Mouse (Mus musculus) fibroblast of lung, adult 2 months (primary cell): ENCODE measurements around the gene Ahsa1.
A peak's percentile ranks its signal among the peaks of the same experiment; 100 is the strongest.
"Not testable (repeated sequence)": the region's sequence is repeated elsewhere in the genome, so short reads cannot be mapped to it uniquely, and the experiment has no call there.

Experiments used
- DNase-seq: peaks from one replicate; pipeline ENCODE4 v3.0.0-alpha.2; 2011; ENCODE audit warnings: low read depth

Ahsa1 gene

GRCm38 (mm10) chr12:87266108-87266826, at the start of gene Ahsa1, which contains the start of gene Vipas39:
Gene Ahsa1 (plus strand): TSS chr12:87266479.
Gene Vipas39 (minus strand): TSS chr12:87266256.
- DNase-seq: peak; percentile 96

GRCm38 (mm10) chr12:87217596-87217995, 48.7 kb upstream of the Ahsa1 start:
- DNase-seq: no peak

DNA sequence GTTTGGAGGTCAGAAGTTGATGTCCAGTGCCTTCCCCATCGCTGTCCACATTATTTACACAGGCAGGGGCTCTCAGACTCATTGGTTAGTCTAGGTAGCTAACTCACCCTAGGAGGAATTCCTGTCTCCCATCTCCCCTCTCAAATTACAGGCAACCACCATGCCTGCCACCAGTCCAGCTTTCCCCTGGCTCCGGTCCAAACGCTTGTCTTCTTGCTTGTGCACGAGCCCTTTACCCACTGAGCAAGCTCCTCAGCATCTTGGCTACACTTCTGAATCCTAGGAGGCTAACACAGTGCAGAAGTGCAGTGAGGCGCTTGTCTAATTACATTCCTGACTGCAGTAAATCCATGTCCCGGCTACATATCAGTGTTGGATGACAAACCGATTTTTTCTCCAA, 46.9 kb upstream of the Ahsa1 start:
- DNase-seq: no peak

DNA sequence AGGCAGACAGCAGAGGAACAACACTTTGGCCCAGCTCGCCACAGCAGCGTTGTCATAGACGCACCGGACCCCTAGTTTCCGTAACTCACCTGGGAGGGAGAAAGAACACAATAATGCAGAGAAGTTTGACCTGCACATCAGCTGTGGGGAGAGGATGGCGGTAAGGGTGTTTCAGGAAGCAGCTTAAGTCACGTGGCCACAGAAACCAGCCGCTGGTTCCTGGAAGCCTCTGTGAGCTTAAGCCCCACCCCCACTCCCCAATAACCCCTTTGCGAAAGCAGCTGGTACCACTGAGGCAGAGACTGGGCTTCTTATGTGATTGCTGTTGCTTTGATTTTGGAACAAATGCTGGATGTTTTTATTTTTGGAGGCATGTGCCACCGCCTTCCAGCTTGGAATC, 41.3 kb upstream of the Ahsa1 start:
- DNase-seq: no peak

DNA sequence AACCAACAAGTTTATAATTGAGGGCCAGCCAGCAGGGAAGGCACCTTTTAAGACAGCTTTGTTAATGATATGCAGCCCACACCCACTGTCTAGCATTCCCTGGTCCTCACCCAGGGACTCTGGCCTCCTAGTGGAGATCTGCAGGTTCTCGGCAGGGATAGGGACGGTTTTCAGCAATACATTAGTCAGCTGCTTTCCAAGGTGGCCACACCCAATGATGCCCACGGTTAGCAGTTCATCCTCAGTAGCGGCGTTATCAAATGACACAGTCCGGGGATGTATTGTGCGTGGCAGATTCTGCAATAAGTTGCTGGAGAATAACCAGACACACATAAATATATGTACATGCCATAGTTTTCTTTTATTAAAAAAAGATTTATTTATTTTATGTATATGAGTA, 39.5 kb upstream of the Ahsa1 start:
- no peak for DNase-seq

- DNase-seq: no peak
Measured at GRCm38 (mm10) chr12:87229633-87230032, 36.6 kb upstream of the Ahsa1 start.

GRCm38 (mm10) chr12:87230379-87230895, 35.8 kb upstream of the Ahsa1 start:
- DNase-seq: no peak

DNA sequence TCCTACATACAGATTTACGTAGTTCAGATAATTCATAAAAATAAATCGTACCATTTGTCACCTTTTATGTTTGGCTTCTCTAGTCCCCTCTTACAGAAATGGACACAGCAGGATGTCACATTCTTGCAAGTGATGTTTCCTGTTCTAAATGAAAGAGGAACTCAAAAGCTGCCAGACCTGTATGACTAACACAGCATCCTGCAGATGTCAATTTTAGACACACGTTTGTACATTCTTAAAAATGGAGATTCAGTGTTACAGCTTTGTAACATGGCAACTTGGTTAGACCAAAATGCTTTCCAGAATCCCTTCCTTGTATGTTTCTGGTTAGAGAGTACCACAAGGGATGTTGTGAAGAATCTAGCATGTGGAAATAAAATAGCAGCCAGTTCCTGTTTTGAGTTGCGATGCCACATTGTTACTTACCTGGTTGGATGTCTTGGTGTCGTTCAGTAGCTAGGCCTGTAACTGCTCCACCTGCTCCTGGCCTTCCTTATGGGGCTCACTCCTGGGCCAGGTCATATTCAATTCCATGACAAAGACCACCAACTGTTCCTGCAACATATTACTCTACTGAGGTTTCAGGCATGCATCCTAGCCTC, 29.3 kb upstream of the Ahsa1 start:
- DNase-seq: no peak

GRCm38 (mm10) chr12:87238632-87239031, 27.6 kb upstream of the Ahsa1 start, which contains the start of gene Noxred1:
Gene Noxred1 (minus strand): TSS chr12:87238732.
- no peak for DNase-seq

GRCm38 (mm10) chr12:87250161-87250560, 16.1 kb upstream of the Ahsa1 start:
- DNase-seq: no peak

DNA sequence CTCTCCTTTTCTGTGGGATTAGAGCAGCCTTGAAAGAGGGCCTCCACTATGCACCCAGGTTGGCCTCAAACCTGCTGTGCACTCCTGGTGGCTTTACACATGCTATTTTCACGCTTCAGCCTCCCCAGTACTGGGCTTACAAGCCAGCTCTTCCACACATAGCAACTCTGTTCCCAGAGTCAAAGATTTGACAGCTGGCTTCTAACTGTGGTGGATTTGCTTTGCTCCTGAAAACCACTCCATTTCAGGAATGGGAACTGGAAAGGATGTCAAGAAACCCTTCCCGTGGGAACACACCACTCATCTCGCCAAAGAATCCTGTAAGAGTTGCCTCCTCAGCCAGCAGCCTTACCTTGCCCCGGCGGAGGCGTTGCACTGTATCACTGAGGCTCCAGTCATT, 12.4 kb upstream of the Ahsa1 start:
- no peak for DNase-seq

DNA sequence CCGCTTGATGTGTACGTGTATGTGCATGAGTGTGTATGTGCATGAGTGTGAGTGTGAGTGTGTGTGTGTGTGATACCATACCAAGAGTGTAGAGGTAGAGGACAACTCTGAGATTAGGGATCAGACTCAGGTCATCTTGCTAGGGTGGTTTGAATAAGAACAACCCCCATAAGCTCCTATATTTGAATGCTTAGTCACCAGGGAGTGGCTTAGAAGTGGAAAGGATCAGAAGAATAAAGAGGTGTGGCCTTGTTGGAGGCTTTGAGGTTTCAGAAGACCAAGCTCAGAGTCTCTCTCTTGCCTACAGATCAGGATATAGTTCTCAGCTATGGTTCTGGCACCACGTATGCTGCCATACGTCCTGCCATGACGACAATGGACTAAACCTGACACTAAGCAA, 9.7 kb upstream of the Ahsa1 start:
- DNase-seq: no peak

- no peak for DNase-seq
Measured at GRCm38 (mm10) chr12:87260562-87260961, 5.7 kb upstream of the Ahsa1 start.

- DNase-seq: no peak
Measured at GRCm38 (mm10) chr12:87265444-87265843, 835 bp upstream of the Ahsa1 start.

DNA sequence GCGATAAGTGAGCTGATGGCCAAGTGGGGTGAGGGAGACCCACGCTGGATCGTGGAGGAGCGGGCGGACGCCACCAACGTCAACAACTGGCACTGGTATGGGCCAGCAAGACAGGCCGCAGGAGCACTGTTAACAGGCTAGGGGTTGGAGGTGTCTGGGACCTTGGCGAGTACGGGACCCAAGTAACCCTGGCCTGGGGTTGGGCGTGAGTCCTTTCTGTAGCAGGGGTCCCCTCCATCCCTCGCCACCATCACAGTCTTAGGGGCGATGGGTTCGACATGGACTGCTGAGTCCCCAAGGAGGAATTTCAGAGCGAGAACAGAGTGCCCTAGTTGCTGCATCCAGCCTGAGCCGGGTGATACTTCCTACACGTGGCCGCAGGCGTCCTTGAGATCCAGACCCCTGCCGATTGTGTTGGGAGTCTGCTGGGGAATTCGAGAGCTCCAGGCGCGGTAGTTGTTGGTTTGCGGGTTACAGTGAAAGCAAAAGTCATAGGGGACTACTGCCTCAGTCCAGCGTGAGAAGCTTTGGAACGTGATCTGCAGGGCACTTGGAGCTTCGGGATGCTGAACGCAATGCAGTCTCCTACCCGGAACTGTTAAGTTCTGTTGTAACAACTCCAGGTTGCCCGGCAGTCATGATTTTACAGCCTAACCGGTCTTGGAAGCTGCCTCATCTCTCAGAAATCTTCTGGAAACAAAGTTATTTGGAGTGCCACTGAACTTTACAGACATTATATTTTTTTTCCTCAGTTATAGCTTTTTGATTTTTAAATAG, 736 bp downstream of the Ahsa1 start:
- no peak for DNase-seq

DNA sequence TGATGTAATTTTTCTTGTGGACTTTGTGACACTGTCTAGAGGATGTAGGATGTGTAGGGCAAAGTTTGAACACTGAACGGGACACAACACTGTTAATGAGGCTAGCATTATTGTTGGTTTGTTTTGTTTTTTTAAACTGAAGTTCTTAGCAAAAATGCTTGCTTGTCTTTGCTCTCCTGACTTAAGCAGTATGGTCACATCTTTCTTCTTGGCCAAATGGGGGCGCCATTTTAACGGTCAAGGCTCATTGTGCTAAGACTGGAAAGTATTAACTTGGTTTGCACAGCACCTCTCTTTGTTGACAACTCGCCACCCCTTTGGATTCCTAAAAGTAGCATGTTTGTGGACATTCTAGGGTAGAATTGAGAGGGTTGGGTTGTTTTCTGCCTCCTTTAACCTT, 1.4 kb downstream of the Ahsa1 start:
- peak; percentile 28 for DNase-seq

GRCm38 (mm10) chr12:87274853-87275831, 8.9 kb downstream of the Ahsa1 start:
- no peak for DNase-seq

GRCm38 (mm10) chr12:87277251-87277650, 11.0 kb downstream of the Ahsa1 start:
- DNase-seq: not testable (repeated sequence)

- no peak for DNase-seq
Measured at GRCm38 (mm10) chr12:87278118-87278730, 11.9 kb downstream of the Ahsa1 start.

DNA sequence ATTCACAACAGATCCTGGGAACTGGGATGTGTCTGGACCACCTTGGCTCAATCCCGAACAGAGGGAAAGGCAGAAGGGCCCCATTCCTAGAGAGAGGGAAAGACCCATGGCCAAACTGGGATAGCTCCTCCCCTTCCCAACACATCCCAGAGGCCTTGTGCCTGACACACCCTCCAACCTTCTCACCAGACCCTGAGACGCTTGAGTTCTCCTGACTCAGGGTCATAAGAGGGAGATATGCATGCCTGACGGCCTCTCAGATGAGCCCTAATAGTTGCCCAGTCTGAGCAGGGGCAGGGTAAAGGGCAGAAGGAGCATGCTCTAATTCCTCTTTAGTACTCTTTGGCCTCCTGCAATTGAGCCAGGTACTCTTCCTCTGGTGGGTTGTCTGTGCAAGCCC, 13.1 kb downstream of the Ahsa1 start:
- no peak for DNase-seq

GRCm38 (mm10) chr12:87279879-87280278, 13.6 kb downstream of the Ahsa1 start:
- no peak for DNase-seq
